19 mouse cellular contexts compared by ENCODE assay signal in genomic region chr15:8267211-8267610, GRCm38 (mm10).
"Had no signal": no experiment of that assay in that cellular context is flagged by ENCODE, and none has a peak within 500 bp of the region (broad histone marks: within the 10 kb centered on the region; RNA-seq: fewer than 3 reads in every experiment).

No protein-coding gene starts in this region.

- DNase-seq: gastrocnemius, postnatal 14 days; gastrocnemius, postnatal 36 days; heart, adult 2 months; heart, postnatal 14 days; heart, postnatal 36 days; kidney, adult 11 months; kidney, adult 8-10 months; kidney, postnatal 10 days; kidney, postnatal 36 days; left cerebral cortex, postnatal 4 days had no signal

- H3K27ac ChIP-seq: heart, adult 2 months; heart, embryonic 13.5 days; heart, embryonic 15.5 days; hindbrain, embryonic 13.5 days; hindbrain, embryonic 15.5 days; hindbrain, postnatal 0 days; limb, embryonic 13.5 days; limb, embryonic 15.5 days; liver, embryonic 12.5 days; liver, embryonic 14.5 days had no signal

- H3K4me3 ChIP-seq: heart, adult 2 months; heart, embryonic 13.5 days; heart, embryonic 15.5 days; hindbrain, embryonic 13.5 days; hindbrain, embryonic 15.5 days; limb, embryonic 13.5 days; limb, embryonic 15.5 days; liver, embryonic 12.5 days had no signal
